In genomic region chr11:58097621-58098365, GRCm38 (mm10) we compare ENCODE assay signal across 8 mouse cellular contexts. TPM values are rescaled to one million over a fixed set of nuclear protein-coding genes. Genes with fewer than 3 reads are reported as not detected.
DNase-seq lines count a peak whose midpoint lies in the region; ATAC-seq and TF ChIP-seq lines count a peak whose summit lies in the region.

No protein-coding gene starts in this region.

- peak overlapping the region; percentile 40 for H3K9ac ChIP-seq in forebrain, embryonic 16.5 days (replicated peaks; ENCODE audit: low read depth, low read length)
- H3K9ac ChIP-seq in kidney, postnatal 0 days (ENCODE audit: low read depth, low read length), result 0 out of 2 replicates have a peak overlapping the region, but pooled peaks have one; percentile 49

- H3K4me3 ChIP-seq in layer of hippocampus, adult 2 months, result peak overlapping the region; percentile 50
- H3K4me3 ChIP-seq in forebrain, embryonic 16.5 days (replicated peaks; ENCODE audit: low read length), result peak overlapping the region; percentile 27
- peak overlapping the region; percentile 37 for H3K4me3 ChIP-seq in kidney, postnatal 0 days (replicated peaks; ENCODE audit: low read depth, low read length)
- H3K4me3 ChIP-seq in midbrain, embryonic 10.5 days, result peak overlapping the region; percentile 56

- H3K36me3 ChIP-seq in forebrain, embryonic 16.5 days (ENCODE audit: control insufficient read depth, insufficient read depth), result no peaks in the 10 kb centered on the region
- H3K36me3 ChIP-seq in kidney, postnatal 0 days (ENCODE audit: insufficient read depth, low read length), result no peaks in the 10 kb centered on the region
- no peaks in the 10 kb centered on the region for H3K36me3 ChIP-seq in midbrain, embryonic 10.5 days

- no peak for TF ChIP-seq CTCF in layer of hippocampus, adult 2 months (conservative IDR thresholded peaks at IDR 0.05)
- no peak for TF ChIP-seq CTCF in kidney, postnatal 0 days (IDR thresholded peaks at IDR 0.05; ENCODE audit: low read depth)

- no peak for ATAC-seq in forebrain, embryonic 16.5 days
- ATAC-seq in kidney, postnatal 0 days (replicated peaks; ENCODE audit: low FRiP score, low read depth), result peak; percentile 44

- H3K4me2 ChIP-seq in forebrain, embryonic 16.5 days (ENCODE audit: low read length), result peak overlapping the region; percentile 53
- peak overlapping the region; percentile 72 for H3K4me2 ChIP-seq in kidney, postnatal 0 days (ENCODE audit: low read length)

- H3K9me3 ChIP-seq in forebrain, embryonic 16.5 days (ENCODE audit: control insufficient read depth, low read length), result no peaks in the 10 kb centered on the region
- H3K9me3 ChIP-seq in kidney, postnatal 0 days (replicated peaks; ENCODE audit: low read length), result no peaks in the 10 kb centered on the region
- no peaks in the 10 kb centered on the region for H3K9me3 ChIP-seq in midbrain, embryonic 10.5 days (replicated peaks)

- WGBS in forebrain, embryonic 16.5 days, result 3% methylated on average over 28 of the region's 38 CpGs
- WGBS in kidney, postnatal 0 days, result 3% methylated on average over 29 of the region's 38 CpGs
- WGBS in midbrain, embryonic 10.5 days, result 2% methylated on average over 36 of the region's 38 CpGs

- no peak for DNase-seq in layer of hippocampus, adult 2 months (ENCODE audit: low spot score in 2 of 2)
- DNase-seq in layer of hippocampus, adult 18-20 months (ENCODE audit: low spot score in 2 of 2), result no peak
- DNase-seq in adrenal gland, postnatal 14 days, result peak; percentile 28
- DNase-seq in kidney, postnatal 0 days (ENCODE audit: low spot score), result no peak
- peak; percentile 26 for DNase-seq in midbrain, embryonic 10.5 days (ENCODE audit: low spot score)
- peak; percentile 57 for DNase-seq in thymus, postnatal 14 days
- DNase-seq in right cerebral cortex, adult 2 months (ENCODE audit: low spot score in 2 of 2), result no peak

- H3K27ac ChIP-seq in layer of hippocampus, adult 2 months, result peak overlapping the region; percentile 28
- H3K27ac ChIP-seq in forebrain, embryonic 16.5 days (ENCODE audit: low read length), result no peak overlapping the region
- no peak overlapping the region for H3K27ac ChIP-seq in kidney, postnatal 0 days
- peak overlapping the region; percentile 38; the same call in 1 of the 2 replicates for H3K27ac ChIP-seq in midbrain, embryonic 10.5 days (replicated peaks)

- H3K4me1 ChIP-seq in forebrain, embryonic 16.5 days (replicated peaks; ENCODE audit: control insufficient read depth, insufficient read depth, low read length), result peaks cover 4% of the 10 kb centered on the region
- H3K4me1 ChIP-seq in kidney, postnatal 0 days (replicated peaks; ENCODE audit: insufficient read depth, low read length), result peaks cover 3% of the 10 kb centered on the region; the same call in 1 of the 2 replicates
- peaks cover 32% of the 10 kb centered on the region for H3K4me1 ChIP-seq in midbrain, embryonic 10.5 days

- H3K27me3 ChIP-seq in forebrain, embryonic 16.5 days (replicated peaks; ENCODE audit: control insufficient read depth, insufficient read depth, low read length), result peaks cover 3% of the 10 kb centered on the region; the same call in 1 of the 2 replicates
- H3K27me3 ChIP-seq in kidney, postnatal 0 days (ENCODE audit: insufficient read depth, low read length), result no peaks in the 10 kb centered on the region
- peaks cover 40% of the 10 kb centered on the region for H3K27me3 ChIP-seq in midbrain, embryonic 10.5 days (ENCODE audit: low read depth, poor library complexity, severe bottlenecking)

RNA-seq across cellular contexts. Expression of gene Gm12248, which starts 4.9 kb away (rescaled TPM):
- total RNA-seq in layer of hippocampus, adult 2 months (2021), result not detected
- not detected for total RNA-seq in layer of hippocampus, adult 18-20 months (2021)
- total RNA-seq in adrenal gland, postnatal 14 days (2021), result 0.26 and 0.30 TPM in 2 replicates
- not detected in 2 replicates for polyA plus RNA-seq in forebrain, embryonic 16.5 days (2015; fragmentation: Nextera tagmentation; extraction: Ambion mirVana)
- polyA plus RNA-seq in kidney, postnatal 0 days (2015; fragmentation: Nextera tagmentation; extraction: Ambion mirVana), result not detected in 2 replicates
- polyA plus RNA-seq in midbrain, embryonic 10.5 days (2016; fragmentation: Nextera tagmentation; extraction: Ambion mirVana), result not detected in 2 replicates

RNA-seq across cellular contexts. Expression of gene Cnot8, which starts 6.2 kb away (rescaled TPM):
- 10 to 100 TPM; 56.0 to 57.7 TPM for total RNA-seq in layer of hippocampus, adult 2 months (2021)
- total RNA-seq in layer of hippocampus, adult 18-20 months (2021), result 10 to 100 TPM; 54.9 to 55.5 TPM
- total RNA-seq in adrenal gland, postnatal 14 days (2021), result 45.4 and 49.8 TPM in 2 replicates
- polyA plus RNA-seq in forebrain, embryonic 16.5 days (2015; fragmentation: Nextera tagmentation; extraction: Ambion mirVana), result 141 and 159 TPM in 2 replicates
- polyA plus RNA-seq in kidney, postnatal 0 days (2015; fragmentation: Nextera tagmentation; extraction: Ambion mirVana), result 69.9 and 74.8 TPM in 2 replicates
- 103 and 112 TPM in 2 replicates for polyA plus RNA-seq in midbrain, embryonic 10.5 days (2016; fragmentation: Nextera tagmentation; extraction: Ambion mirVana)

Comparison
In these comparisons a context has a peak if more than half of its experiments do, and no peak if none do; other contexts are left out.
1. DNase-seq: peak in adrenal gland, postnatal 14 days (single experiment), midbrain, embryonic 10.5 days (single experiment) and thymus, postnatal 14 days (single experiment); none in layer of hippocampus, adult 2 months (0 of 2), layer of hippocampus, adult 18-20 months (0 of 2), kidney, postnatal 0 days (single experiment) and right cerebral cortex, adult 2 months (0 of 2).
2. H3K27ac ChIP-seq: peak in layer of hippocampus, adult 2 months (single experiment) and midbrain, embryonic 10.5 days (single experiment); none in forebrain, embryonic 16.5 days (single experiment) and kidney, postnatal 0 days (single experiment).
3. Peak in every context shown above with its lines, with median percentiles within 50 percentile points of each other: H3K4me3 ChIP-seq.